Mouse (Mus musculus) limb, embryonic 14.5 days (tissue): ENCODE results near the gene Grm4. TPM values are rescaled to one million over a fixed set of nuclear protein-coding genes. Genes with fewer than 3 reads are reported as not detected.

Source experiments
- ATAC-seq: fragments of 200-750 bp; cut with Nextera tagmentation; 2 replicates; pipeline ENCODE4 v1.8.0; 2017; ENCODE audit warnings: low read depth, moderate number of reproducible peaks, moderate TSS enrichment; ENCODE audit not compliant: low FRiP score
- DNase-seq: peaks from one replicate; pipeline ENCODE4 v3.0.0-alpha.2; 2015; ENCODE audit warnings: low spot score
- H3K27ac ChIP-seq: fragments of 300-500 bp; sonication (generic); replicated peaks from 2 replicates; pipeline ENCODE4 v1.5.1; 2014; ENCODE audit warnings: low read depth, mild to moderate bottlenecking, low read length, moderate library complexity, mixed read lengths
- H3K27me3 ChIP-seq: fragments of 300-500 bp; sonication (generic); 2 replicates; pipeline ENCODE4 v1.6.1; 2014; ENCODE audit warnings: low read length, mixed read lengths; ENCODE audit not compliant: control insufficient read depth, insufficient read depth
- H3K36me3 ChIP-seq: fragments of 300-500 bp; sonication (generic); 2 replicates; pipeline ENCODE4 v1.6.1; 2014; ENCODE audit warnings: mild to moderate bottlenecking, low read length, moderate library complexity, mixed read lengths; ENCODE audit not compliant: control insufficient read depth, insufficient read depth
- H3K4me1 ChIP-seq: fragments of 300-500 bp; sonication (generic); 2 replicates; pipeline ENCODE4 v1.6.1; 2014; ENCODE audit warnings: antibody characterized with exemption, low read length, mixed read lengths; ENCODE audit not compliant: control insufficient read depth, insufficient read depth
- H3K4me2 ChIP-seq: fragments of 300-500 bp; sonication (generic); replicated peaks from 2 replicates; pipeline ENCODE4 v1.6.1; 2014; ENCODE audit warnings: low read depth, mild to moderate bottlenecking, low read length, moderate library complexity; ENCODE audit not compliant: severe bottlenecking
- H3K4me3 ChIP-seq: fragments of 300-500 bp; sonication (generic); replicated peaks from 2 replicates; pipeline ENCODE4 v1.5.1; 2014; ENCODE audit warnings: low read length
- H3K9ac ChIP-seq: fragments of 300-500 bp; sonication (generic); 2 replicates; pipeline ENCODE4 v1.6.1; 2014; ENCODE audit warnings: mild to moderate bottlenecking, low read depth, low read length, moderate library complexity; ENCODE audit not compliant: severe bottlenecking
- H3K9me3 ChIP-seq: fragments of 300-500 bp; sonication (generic); 2 replicates; pipeline ENCODE4 v1.6.1; 2016; ENCODE audit warnings: low read length; ENCODE audit not compliant: control insufficient read depth
- POLR2A ChIP-seq: fragments of 200-500 bp; IDR thresholded peaks from 2 replicates; pipeline ENCODE4 v1.8.0; 2012; ENCODE audit warnings: inconsistent platforms, mild to moderate bottlenecking, moderate library complexity, borderline replicate concordance; ENCODE audit not compliant: insufficient read depth, insufficient read length; ENCODE audit errors: extremely low read depth
- WGBS: fragments of 180-500 bp; shearing (Covaris S2); extraction: QIAGEN DNeasy Blood & Tissue Kit; methylation state at CpG from one replicate; pipeline ENCODE4 v1.1.7; 2014; 5-methylcytosine and 5-hydroxymethylcytosine counted together
- polyA plus RNA-seq, 2 experiments: library from polyadenylated mRNA; depleted of rRNA in 1 of 2; stranded (reverse) in 1 of 2; unstranded in 1 of 2; fragments of >200 nt; fragmentation: Nextera tagmentation in 1 of 2; extraction: Ambion mirVana in 1 of 2; gene quantifications; 2 replicates each; pipeline versions ENCODE4 v1.2.1 to v1.2.3; 2012 to 2014

Grm4 gene
- polyA plus RNA-seq, 2 experiments = 1.0 to 1.6 TPM

GRCm38 (mm10) chr17:27513916-27514762 lies 7.1 kb downstream of the Grm4 start:
- no peak for ATAC-seq

DNA sequence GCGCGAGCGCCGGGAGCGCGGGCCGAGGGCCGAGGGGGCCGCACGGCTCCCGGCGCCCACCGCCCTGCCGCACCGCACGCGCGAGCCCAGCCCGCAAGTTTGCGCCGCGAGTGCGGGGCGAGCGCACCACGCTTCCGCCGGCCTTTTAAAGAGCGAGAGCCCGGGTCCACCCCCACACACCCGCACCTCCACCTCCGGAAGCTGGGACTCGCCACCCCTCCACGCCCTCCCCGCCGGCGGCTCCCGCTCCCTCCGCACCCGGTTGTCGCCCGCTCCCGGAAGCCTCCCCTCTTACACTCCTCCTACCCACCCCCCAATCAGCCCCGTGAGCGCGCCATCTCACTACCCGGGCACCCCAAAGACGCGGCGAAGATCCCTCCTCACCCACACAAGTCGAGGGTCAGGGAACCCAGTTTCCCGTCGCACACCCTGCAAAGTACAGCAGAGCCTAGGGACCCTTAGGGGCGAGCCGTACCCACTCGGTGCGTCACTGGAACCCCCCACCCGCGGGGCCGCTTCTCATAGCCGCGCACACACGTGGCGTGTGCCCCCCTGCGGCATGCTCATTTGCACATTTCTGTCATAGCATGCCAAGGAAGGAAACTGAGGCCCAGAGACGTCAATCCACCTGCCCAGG lies 7.8 kb downstream of the Grm4 start:
- Histone ChIP-seq H3K9ac (peak overlapping the region; percentile 54), H3K4me3 (peak overlapping the region; percentile 55), H3K9me3 (no peaks in the 10 kb centered on the region), H3K4me1 (peaks cover 11% of the 10 kb centered on the region; the same call in 1 of the 2 replicates), H3K27me3 (peaks cover 59% of the 10 kb centered on the region), H3K4me2 (peak overlapping the region; percentile 99), H3K36me3 (no peaks in the 10 kb centered on the region), H3K27ac (no peak overlapping the region)
- WGBS = 1% methylated on average over 26 of the region's 66 CpGs
- no peak for TF ChIP-seq POLR2A
- DNase-seq (no peak), ATAC-seq (no peak)

More at GRCm38 (mm10) chr17:27513916-27514762, 7.1 kb downstream of the Grm4 start:
- no peaks in the 10 kb centered on the region for H3K36me3 ChIP-seq
- H3K27ac ChIP-seq = no peak overlapping the region
- H3K9me3 ChIP-seq = no peaks in the 10 kb centered on the region
- H3K4me3 ChIP-seq = peak overlapping the region; percentile 55
- H3K4me2 ChIP-seq = peak overlapping the region; percentile 99
- peaks cover 66% of the 10 kb centered on the region for H3K27me3 ChIP-seq
- H3K4me1 ChIP-seq = peaks cover 11% of the 10 kb centered on the region; the same call in 1 of the 2 replicates
- no peak for TF ChIP-seq POLR2A
- 37% methylated on average over 27 of the region's 27 CpGs for WGBS
- DNase-seq = no peak
- H3K9ac ChIP-seq = no peak overlapping the region

GRCm38 (mm10) chr17:27512619-27513161 lies 8.5 kb downstream of the Grm4 start:
- WGBS = under 1% methylated on average over 60 of the region's 78 CpGs
- DNase-seq = no peak

DNA sequence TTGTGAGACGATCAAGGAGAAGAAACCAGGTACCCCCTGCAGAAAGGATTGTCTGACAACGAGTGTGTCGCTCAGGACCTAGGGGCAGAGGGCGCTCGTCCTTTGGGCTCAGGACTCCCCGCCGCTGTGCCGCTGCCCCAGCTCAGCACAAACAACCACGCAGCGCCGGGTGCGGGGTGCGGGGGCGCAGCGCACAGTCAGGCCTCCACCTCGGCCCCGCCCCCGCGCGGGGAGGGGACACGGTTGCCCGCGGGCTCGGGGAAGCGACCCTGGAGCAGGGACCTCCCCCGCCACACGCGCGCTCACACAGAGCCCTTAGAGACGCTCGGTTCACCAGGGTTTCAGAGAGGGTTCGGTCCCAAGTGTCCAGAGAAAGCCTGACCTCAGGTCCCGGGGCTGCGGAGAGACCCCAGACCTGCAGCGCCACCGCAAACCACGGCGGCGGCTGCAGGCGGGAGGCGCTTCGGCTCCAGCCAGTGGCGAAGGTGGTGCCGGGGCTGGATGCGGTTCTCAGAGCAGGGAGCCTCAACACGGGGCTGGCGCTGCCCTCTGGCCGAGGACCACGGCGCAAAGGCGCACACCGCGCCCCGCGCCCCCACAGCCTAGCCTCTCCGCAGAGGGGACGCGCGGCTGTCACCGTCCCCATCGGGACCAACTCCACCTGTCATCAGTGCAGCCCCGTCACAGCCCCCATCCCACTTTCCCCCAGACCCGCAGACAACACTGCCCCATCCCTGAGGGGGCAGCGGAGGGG lies 9.2 kb downstream of the Grm4 start:
- DNase-seq (no peak), ATAC-seq (no peak)
- under 1% methylated on average over 42 of the region's 64 CpGs for WGBS
- H3K4me1 ChIP-seq = peaks cover 11% of the 10 kb centered on the region; the same call in 1 of the 2 replicates
- no peak overlapping the region for H3K27ac ChIP-seq
- H3K9ac ChIP-seq = peak overlapping the region; percentile 54
- no peaks in the 10 kb centered on the region for H3K36me3 ChIP-seq
- H3K27me3 ChIP-seq = peaks cover 59% of the 10 kb centered on the region
- H3K4me2 ChIP-seq = peak overlapping the region; percentile 99
- no peak for TF ChIP-seq POLR2A
- H3K4me3 ChIP-seq = peak overlapping the region; percentile 55
- no peaks in the 10 kb centered on the region for H3K9me3 ChIP-seq

More at GRCm38 (mm10) chr17:27512619-27513161, 8.5 kb downstream of the Grm4 start:
- no peak for TF ChIP-seq POLR2A
- Histone ChIP-seq H3K27me3 (peaks cover 59% of the 10 kb centered on the region), H3K4me3 (peak overlapping the region; percentile 55), H3K4me2 (peak overlapping the region; percentile 99), H3K4me1 (peaks cover 11% of the 10 kb centered on the region; the same call in 1 of the 2 replicates), H3K9ac (peak overlapping the region; percentile 54), H3K9me3 (no peaks in the 10 kb centered on the region), H3K27ac (no peak overlapping the region), H3K36me3 (no peaks in the 10 kb centered on the region)
- no peak for ATAC-seq

GRCm38 (mm10) chr17:27511125-27511735 lies 10.0 kb downstream of the Grm4 start:
- Histone ChIP-seq H3K4me1 (peaks cover 13% of the 10 kb centered on the region), H3K9ac (no peak overlapping the region), H3K27me3 (peaks cover 59% of the 10 kb centered on the region), H3K27ac (no peak overlapping the region), H3K9me3 (no peaks in the 10 kb centered on the region), H3K4me2 (peak overlapping the region; percentile 99; the same call in 1 of the 2 replicates), H3K4me3 (peak overlapping the region; percentile 55; the same call in 1 of the 2 replicates), H3K36me3 (no peaks in the 10 kb centered on the region)
- WGBS = 90% methylated on average over 7 of the region's 7 CpGs
- ATAC-seq = no peak
- no peak for DNase-seq
- TF ChIP-seq POLR2A = no peak
